Mouse (Mus musculus) embryo, embryonic 11 days (tissue): Measurements from ENCODE around the gene Exosc6.
"Not testable (repeated sequence)": the region's sequence is repeated elsewhere in the genome, so short reads cannot be mapped to it uniquely, and the experiment has no call there.

Source experiments
- DNase-seq: peaks from one replicate; pipeline ENCODE4 v3.0.0-alpha.2; 2015

The Exosc6 gene

GRCm38 (mm10) chr8:111056158-111056663 lies at the start of gene Exosc6:
Exosc6 (plus strand) TSS chr8:111056339.
- peak; percentile 97 for DNase-seq

GRCm38 (mm10) chr8:111010230-111010991 lies 45.7 kb upstream of the Exosc6 start:
- DNase-seq, result not testable (repeated sequence)

DNA sequence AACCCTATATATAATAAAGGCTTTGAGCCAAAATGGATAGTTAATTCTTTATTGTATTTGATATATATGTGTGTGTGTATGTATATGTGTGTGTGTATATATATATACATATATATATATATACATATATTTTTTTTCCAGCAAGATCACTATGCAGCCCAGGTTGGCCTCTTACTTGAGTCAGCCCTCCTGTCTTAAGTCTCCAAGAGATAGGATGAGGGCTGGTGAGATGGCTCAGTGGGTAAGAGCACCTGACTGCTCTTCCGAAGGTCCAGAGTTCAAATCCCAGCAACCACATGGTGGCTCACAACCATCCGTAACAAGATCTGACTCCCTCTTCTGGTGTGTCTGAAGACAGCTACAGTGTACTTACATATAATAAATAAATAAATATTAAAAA lies 29.5 kb upstream of the Exosc6 start:
- DNase-seq, result not testable (repeated sequence)

GRCm38 (mm10) chr8:111027391-111027937 lies 28.7 kb upstream of the Exosc6 start:
- peak; percentile 93 for DNase-seq

- no peak for DNase-seq
Measured at GRCm38 (mm10) chr8:111029589-111029988, 26.6 kb upstream of the Exosc6 start.

DNA sequence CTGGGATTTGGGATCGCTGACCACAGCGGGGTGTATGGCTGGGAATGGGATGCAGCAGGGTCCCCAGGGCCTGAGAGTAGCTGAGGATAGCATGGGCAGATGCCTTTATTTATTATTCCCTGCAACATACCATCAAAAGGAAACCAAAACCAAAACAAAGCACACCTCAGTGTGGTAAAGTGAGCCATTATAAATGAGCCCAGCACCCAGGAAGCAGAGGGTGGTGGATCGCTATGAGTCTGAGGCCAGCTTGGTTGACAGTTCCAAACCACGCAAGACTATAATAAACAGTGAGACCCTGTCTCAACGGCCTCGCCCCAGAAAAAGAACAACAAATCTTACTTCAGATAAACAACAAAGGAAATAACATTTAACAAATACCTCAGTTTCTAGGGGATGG lies 26.1 kb upstream of the Exosc6 start:
- no peak for DNase-seq

GRCm38 (mm10) chr8:111031572-111031971 lies 24.6 kb upstream of the Exosc6 start, which contains the start of gene Ddx19b:
Ddx19b (minus strand) TSS chr8:111031751.
- DNase-seq, result no peak

DNA sequence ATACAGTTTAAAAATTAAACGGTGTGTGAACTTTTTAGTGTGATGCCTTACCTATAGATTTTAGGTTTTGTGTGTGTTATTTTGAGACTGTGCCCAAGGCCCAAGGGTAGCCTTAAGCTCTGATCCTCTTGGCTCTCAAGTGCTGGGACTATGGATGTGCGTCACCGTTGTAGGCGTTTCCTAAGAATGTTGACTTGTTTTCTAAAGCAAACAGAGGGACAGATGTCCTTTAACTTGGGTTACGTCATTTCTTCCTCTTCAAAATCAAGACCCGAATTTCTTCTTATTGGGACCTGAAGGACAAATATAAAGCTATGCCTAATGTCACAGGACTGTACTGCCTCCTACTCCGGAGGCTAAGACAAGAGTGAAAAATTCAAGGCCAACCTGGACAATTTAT lies 23.2 kb upstream of the Exosc6 start, which contains the start of gene Aars:
Gene Aars, plus strand, starts transcription at position 229 of the 400 bp plus-strand sequence.
- no peak for DNase-seq

DNA sequence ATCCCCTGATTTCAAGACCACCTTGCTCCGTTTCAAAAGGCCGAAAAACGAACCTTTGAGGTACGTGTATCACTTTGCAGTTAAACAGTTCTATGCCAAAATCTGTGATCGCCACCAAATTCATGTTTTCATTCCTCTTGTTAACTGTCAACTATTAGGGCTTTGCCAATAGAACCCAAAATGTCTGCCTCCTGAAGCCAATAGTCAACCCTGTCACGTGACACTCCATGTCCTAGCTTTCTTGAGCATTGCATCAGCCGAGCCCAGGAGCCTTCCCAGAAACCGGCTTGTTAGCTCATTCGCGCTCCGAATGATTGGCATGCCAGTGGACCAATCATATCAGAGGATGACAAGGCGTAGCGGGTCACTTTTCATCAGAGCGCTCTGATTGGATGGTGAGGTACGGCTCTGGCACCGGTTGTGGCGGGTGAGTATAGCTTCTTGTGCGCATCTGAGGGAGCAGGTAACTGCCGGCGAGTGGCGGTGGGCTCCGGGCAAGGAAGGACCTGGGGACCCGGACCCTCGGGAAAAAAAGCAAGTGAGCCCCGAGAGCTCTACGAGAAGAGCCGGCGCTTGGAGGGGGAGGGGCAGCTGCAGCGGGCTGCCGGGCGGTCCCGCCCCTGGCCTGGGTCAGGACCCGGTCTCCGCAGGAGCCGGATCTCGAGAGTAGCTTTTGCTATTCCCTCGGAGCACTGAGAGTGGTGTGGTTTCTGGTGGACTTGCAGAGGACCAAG lies 22.5 kb upstream of the Exosc6 start:
- DNase-seq, result peak; percentile 99

GRCm38 (mm10) chr8:111034276-111034675 lies 21.9 kb upstream of the Exosc6 start:
- DNase-seq, result peak; percentile 52

- no peak for DNase-seq
Measured at GRCm38 (mm10) chr8:111036591-111036990, 19.5 kb upstream of the Exosc6 start.

GRCm38 (mm10) chr8:111042546-111042945 lies 13.6 kb upstream of the Exosc6 start:
- DNase-seq, result no peak

DNA sequence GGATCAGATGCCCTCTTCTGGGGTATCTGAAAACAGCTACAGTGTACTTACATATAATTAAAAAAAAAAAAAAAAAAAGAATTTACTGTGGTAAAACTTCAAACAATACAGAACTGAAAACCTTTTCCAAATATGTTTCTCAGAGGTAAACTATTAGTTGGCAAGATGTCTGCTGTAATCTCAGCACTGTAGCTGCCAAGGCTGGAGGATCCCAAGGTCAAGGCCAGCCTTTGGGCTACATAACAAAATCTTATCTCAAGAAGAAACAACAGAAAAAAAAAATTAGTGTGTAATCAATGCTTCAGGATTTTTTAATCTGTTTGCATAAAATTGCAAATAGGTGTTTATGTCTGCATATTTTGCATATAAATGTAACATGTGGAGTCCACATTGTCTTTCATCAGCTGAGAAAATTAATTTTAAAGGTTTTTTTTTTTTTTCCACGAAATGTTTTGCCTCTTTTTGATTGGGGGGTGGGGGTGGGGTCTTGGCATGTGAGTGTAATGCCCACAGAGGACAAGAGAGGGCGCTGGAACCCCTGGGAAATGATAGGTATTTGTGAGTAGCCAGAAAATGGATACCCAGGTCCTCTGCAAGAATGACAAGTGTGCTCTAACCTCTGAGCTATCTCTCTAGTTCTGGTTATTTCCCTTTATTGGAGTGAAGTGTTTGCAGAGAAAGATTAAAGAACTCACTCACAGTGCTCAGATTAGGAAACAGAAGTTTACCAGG lies 12.0 kb upstream of the Exosc6 start:
- DNase-seq, result no peak

- DNase-seq, result no peak
Measured at GRCm38 (mm10) chr8:111048694-111049093, 7.4 kb upstream of the Exosc6 start.

DNA sequence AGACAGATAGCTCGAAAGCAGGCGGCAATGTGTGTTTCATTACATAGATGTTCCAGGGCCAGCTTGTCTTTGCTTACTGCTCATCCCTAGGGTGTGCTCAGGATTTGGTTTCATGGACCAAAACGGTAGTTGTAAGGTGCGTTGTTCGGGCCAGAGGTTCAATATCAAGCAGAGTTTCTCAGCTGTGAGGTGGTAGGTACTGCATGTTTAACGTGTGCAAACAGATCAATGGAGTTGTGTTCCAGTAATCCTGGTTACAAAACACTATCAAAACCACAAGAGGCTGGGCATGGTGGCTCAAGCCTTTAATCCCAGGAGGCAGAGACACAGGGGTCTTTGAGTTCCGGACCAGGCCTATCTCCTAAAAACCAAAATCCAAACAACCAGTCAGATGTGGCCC lies 7.0 kb upstream of the Exosc6 start:
- DNase-seq, result no peak

GRCm38 (mm10) chr8:111053827-111054518 lies 2.2 kb upstream of the Exosc6 start:
- no peak for DNase-seq

- DNase-seq, result no peak
Measured at GRCm38 (mm10) chr8:111055031-111055634, 1.0 kb upstream of the Exosc6 start.

GRCm38 (mm10) chr8:111055661-111056060 lies 478 bp upstream of the Exosc6 start:
- no peak for DNase-seq

GRCm38 (mm10) chr8:111056691-111057293 lies 653 bp downstream of the Exosc6 start:
- no peak for DNase-seq

- DNase-seq, result no peak
Measured at GRCm38 (mm10) chr8:111058946-111059572, 2.9 kb downstream of the Exosc6 start.

DNA sequence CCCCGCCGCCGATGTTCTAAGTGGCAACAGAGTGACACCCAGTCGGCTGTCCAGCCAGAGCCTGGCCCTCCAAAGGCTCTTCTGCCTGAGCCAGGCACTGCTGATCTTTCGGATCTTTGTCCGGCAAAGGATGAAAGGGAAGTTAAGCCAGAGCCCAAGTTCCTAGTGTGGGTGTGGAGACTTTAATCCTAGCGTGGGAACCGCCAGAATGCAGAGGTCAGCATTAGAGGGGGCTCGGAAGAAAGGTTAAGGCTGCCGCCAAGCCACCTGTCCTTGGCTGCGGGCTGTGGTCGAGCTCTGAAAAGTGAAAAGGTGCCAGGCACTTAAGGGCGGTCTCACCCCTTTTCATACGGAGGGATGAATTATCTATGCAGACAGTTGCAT lies 5.5 kb downstream of the Exosc6 start:
- peak; percentile 50 for DNase-seq
